In genomic region chr2:144649960-144650359, GRCm38 (mm10) we compare ENCODE assay signal across 25 mouse cellular contexts.
"Had no signal": no experiment of that assay in that cellular context is flagged by ENCODE, and none has a peak within 500 bp of the region (broad histone marks: within the 10 kb centered on the region; RNA-seq: fewer than 3 reads in every experiment).

No protein-coding gene starts in this region.

- ATAC-seq: hindbrain, postnatal 0 days; intestine, embryonic 16.5 days had no signal

- H3K9me3 ChIP-seq: heart, embryonic 10.5 days; heart, embryonic 12.5 days; hindbrain, embryonic 13.5 days; hindbrain, embryonic 15.5 days; kidney, embryonic 15.5 days; limb, embryonic 10.5 days; limb, embryonic 12.5 days; liver, embryonic 13.5 days; liver, embryonic 15.5 days had no signal

- H3K27ac ChIP-seq: heart, embryonic 10.5 days; hindbrain, embryonic 13.5 days; hindbrain, embryonic 15.5 days; hindbrain, postnatal 0 days; kidney, embryonic 15.5 days; kidney, postnatal 0 days; layer of hippocampus, adult 2 months; left cerebral cortex, adult 2 months; limb, embryonic 10.5 days; limb, embryonic 12.5 days; liver, embryonic 13.5 days; liver, embryonic 15.5 days had no signal

- H3K4me2 ChIP-seq: heart, embryonic 12.5 days; hindbrain, embryonic 13.5 days; hindbrain, embryonic 15.5 days; kidney, embryonic 15.5 days; limb, embryonic 12.5 days; liver, embryonic 11.5 days; liver, embryonic 13.5 days; liver, embryonic 15.5 days had no signal

- H3K4me1 ChIP-seq: heart, embryonic 10.5 days; heart, embryonic 12.5 days; kidney, embryonic 15.5 days; limb, embryonic 10.5 days; liver, embryonic 13.5 days; liver, embryonic 15.5 days had no signal

- H3K9ac ChIP-seq: heart, embryonic 12.5 days; hindbrain, embryonic 13.5 days; hindbrain, embryonic 15.5 days; kidney, embryonic 15.5 days; limb, embryonic 12.5 days; liver, embryonic 13.5 days; liver, embryonic 15.5 days had no signal

- H3K36me3 ChIP-seq: heart, embryonic 10.5 days; heart, embryonic 12.5 days; hindbrain, embryonic 13.5 days; hindbrain, embryonic 15.5 days; kidney, embryonic 15.5 days; limb, embryonic 10.5 days; limb, embryonic 12.5 days; liver, embryonic 13.5 days; liver, embryonic 15.5 days had no signal

- H3K27me3 ChIP-seq: heart, embryonic 12.5 days; hindbrain, embryonic 13.5 days; hindbrain, embryonic 15.5 days; kidney, embryonic 15.5 days; limb, embryonic 12.5 days; liver, embryonic 13.5 days; liver, embryonic 15.5 days had no signal

- H3K4me3 ChIP-seq: heart, embryonic 10.5 days; heart, embryonic 12.5 days; hindbrain, embryonic 13.5 days; hindbrain, embryonic 15.5 days; kidney, embryonic 15.5 days; layer of hippocampus, adult 2 months; left cerebral cortex, adult 2 months; limb, embryonic 10.5 days; limb, embryonic 12.5 days; liver, embryonic 13.5 days; liver, embryonic 15.5 days had no signal

- DNase-seq: gastrocnemius, postnatal 14 days; gastrocnemius, postnatal 36 days; heart, adult 18-20 months; heart, postnatal 10 days; kidney, adult 11 months; kidney, adult 2 months; kidney, adult 9 months; kidney, postnatal 14 days; kidney, postnatal 4 days; liver; liver, embryonic 13.5 days had no signal
